Mouse (Mus musculus) bone marrow macrophage, adult 2 months (primary cell): ENCODE measurements around the gene Gstm3.
"Not testable (repeated sequence)": the region's sequence is repeated elsewhere in the genome, so short reads cannot be mapped to it uniquely, and the experiment has no call there.

Source experiments
- CTCF ChIP-seq: IDR thresholded peaks from 2 replicates; pipeline ENCODE4 v1.5.1; 2012; ENCODE audit warnings: low read depth, mild to moderate bottlenecking, low read length, moderate library complexity
- POLR2A ChIP-seq: IDR thresholded peaks from 2 replicates; pipeline ENCODE4 v1.6.1; 2012; ENCODE audit warnings: mild to moderate bottlenecking, low read depth, low read length, borderline replicate concordance

DNA sequence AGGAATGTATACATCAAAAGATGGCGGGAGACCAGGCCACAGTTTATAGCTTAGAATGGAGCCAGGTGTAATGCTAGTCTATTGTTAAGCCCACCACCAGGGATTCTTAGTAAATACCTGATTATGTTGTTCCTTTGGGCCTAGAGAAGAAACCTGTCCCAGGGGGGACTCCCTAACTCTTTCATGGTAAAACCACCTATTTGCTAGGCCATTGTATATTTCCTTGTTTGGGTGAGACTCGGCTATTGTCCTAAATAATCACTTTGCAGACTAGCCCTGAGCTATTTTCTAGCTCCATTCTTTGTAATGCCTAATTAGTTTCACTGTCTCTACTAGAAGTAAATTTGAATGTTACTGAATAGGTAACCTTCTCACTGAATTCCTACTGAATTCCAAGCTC is 26.9 kb upstream of the Gstm3 start:
- not testable (repeated sequence) for TF ChIP-seq CTCF, POLR2A
